Mouse (Mus musculus) retina, embryonic 14.5 days (tissue): ENCODE results near the gene Ccdc134.

Experiments used
- DNase-seq: peaks from one replicate; pipeline ENCODE4 v3.0.0-alpha.2; 2015; ENCODE audit warnings: low spot score

Ccdc134 gene

DNA sequence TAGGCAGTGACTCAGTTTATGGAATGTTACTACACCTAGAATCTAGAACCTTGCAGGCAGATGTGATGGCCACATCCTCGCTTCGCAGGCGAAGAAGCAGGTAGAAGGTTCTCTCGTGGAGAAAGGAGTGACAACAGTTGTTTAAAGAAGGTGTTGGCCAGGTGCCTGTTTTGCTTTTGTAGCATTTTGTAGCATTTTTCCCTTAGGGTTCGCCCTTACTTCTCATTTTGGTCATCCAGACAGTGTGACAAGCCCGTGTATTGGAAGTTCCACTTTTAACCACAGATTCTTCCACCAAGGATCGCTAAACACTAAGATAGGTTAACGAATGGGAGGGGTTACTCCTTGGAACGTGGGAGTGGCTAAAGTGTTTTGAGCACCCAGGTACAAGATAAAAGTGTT is 20.8 kb downstream of the Ccdc134 start:
- DNase-seq: no peak

DNA sequence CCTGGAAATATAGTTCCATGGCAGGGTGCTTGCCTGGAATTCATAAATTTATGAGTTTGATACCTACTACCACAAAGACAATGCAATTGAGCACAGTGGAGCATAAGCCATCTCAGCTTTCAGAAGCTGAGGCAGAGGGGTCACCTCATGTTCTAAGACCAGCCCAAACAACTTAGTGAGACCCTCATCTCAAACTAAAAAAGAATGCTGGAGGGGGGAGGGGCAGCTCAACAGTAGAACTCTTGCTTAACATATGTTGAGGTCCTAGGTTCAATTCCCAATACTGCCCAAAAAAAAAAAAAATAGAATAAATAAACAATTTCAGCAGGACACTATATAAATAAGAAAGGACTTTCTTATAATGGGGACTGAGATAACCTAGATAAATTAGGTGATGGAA is 22.3 kb downstream of the Ccdc134 start:
- DNase-seq: no peak

- DNase-seq: no peak
These were observed 23.5 kb downstream of the Ccdc134 start for GRCm38 (mm10) chr15:82151176-82151575.

GRCm38 (mm10) chr15:82152022-82152421 is 24.3 kb downstream of the Ccdc134 start:
- DNase-seq: no peak

DNA sequence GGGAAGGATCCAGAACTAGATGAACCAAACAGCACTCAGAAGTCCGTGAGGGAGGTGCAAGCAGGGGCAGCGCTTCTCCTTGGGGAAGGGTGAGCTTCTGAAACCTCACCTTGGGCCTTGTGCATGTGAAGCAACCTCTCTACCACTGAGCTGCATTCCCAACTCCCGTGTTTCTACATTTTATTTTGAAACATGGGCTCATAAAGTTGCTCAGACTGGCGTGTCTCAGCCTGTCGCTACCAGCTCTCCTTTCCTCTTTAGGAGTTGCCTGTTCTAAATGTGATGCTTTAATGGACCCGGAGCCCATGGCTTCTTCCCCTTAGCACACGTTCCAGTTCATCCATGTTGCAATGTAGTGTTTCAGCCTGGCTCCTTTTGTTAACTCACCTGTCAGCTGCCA is 24.7 kb downstream of the Ccdc134 start:
- no peak for DNase-seq

GRCm38 (mm10) chr15:82156298-82156697 is 28.6 kb downstream of the Ccdc134 start:
- no peak for DNase-seq

GRCm38 (mm10) chr15:82156902-82157301 is 29.2 kb downstream of the Ccdc134 start:
- no peak for DNase-seq

GRCm38 (mm10) chr15:82158243-82159035 is 30.7 kb downstream of the Ccdc134 start:
- DNase-seq: no peak

GRCm38 (mm10) chr15:82159471-82159870 is 31.7 kb downstream of the Ccdc134 start:
- DNase-seq: no peak

DNA sequence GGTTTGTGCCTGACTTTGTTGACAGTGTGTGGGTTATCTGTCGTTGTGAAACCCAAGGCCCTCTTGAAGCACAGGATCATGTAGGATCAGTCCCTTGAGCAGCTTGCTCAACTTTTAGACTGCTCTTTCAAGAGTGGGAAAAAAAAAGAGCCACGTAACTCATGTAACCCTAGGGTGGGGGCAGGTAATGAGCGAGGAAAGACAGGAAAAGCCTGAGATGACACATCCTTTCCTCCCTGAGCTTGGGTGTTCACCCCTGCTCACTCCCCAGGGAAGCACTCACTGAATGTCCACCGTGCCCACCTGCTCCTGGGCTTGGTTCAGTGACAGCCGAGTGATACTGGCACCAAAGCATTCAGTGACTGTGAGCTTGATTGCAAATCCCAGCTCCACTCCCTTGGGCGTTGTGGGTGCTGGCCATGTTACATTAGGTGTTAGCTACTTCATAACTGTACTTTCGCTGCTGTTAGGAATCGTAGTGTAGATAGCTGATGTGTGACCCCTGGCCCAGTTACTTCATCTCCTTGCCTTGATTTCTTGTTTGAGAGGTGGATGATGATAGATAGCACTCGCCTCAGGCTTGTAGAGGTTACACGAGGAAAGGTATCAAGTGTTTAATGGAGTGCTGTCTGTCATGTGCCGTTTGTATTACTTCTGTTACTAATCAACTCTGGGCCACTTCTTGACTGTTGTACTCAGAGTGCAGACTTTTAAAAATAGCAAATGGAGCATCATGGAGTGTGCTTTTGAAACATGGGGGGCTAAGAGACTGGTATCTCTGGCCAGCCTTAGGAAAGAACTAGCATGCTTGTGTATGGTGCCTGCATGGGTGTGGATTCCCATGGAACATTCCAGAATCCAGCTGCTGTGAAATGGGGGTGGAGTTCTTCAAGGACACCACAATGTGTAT is 33.3 kb downstream of the Ccdc134 start:
- no peak for DNase-seq

DNA sequence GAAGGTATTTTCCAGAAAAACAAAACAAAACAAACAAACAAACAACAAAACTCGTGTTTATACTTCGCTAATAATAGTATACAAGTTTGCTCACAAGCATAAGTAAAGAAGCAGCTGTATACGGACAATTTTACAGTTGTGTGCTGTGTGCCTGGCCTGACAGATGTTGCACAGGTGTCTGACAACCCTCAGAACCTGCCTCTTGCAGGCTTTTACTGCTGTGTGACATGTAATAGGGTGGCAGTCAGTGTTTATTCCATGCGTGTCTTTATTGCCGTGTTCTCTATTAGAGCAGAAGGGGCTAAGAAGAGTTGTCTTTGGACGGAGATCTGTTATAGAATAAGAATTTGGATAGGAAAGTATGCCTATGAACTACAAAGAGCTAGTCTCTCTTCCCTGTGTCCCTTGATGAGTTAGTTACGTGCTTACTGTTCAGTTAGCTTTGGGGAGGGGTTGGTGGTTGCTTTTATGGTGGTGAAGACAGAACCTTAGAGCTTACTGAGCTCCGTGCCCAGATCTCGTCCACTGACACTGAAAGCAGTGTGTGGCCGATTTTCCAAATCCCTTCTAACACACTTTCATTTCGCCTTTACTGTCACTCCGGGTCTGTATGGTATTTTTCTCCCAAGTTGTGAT is 34.4 kb downstream of the Ccdc134 start:
- no peak for DNase-seq

GRCm38 (mm10) chr15:82163356-82164060 is 35.8 kb downstream of the Ccdc134 start:
- no peak for DNase-seq

- no peak for DNase-seq
These were observed 36.3 kb downstream of the Ccdc134 start for GRCm38 (mm10) chr15:82164061-82164399.

- no peak for DNase-seq
These were observed 36.8 kb downstream of the Ccdc134 start for GRCm38 (mm10) chr15:82164496-82164895.

DNA sequence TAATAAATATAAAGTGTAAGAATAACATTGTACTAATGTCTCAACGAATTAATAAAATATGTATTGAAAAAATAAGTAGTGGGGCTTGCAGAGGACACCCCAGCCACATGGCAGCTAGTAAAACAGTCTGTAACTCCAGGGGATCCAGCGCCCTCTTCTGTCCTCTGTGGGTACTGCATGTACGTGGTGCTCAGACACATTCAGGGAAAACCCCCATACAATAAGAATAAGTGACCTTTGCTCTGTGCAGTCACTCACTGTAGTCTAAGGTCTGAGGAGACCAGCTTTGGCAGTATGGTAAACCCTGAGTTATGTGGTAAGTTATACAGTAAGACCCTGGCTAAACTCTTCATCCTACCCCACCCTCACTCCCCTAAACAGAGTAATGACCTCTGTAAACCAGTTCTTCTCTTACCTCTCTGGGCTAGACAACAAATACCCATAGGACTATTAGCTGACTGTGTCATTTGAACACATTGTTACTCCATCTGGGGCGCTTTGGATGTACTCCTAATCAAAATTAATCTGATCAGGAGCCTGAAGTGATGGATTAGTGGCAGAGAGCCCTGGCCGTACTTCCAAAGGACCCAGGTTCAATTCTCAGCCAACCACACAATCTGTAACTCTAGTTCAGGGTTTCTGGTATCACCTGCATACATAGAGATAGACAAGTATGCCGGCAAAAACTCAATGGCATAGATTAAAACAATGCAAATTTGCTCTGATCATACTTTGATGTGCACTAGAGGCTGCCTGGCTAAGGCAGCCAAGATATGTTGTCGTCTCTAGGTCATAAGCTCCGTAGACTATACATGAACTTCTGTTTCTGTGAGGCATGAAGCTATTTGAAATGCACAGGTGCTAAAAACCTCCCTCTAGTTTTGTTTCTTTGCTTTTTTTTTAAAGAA is 37.9 kb downstream of the Ccdc134 start:
- peak; percentile 87 for DNase-seq

DNA sequence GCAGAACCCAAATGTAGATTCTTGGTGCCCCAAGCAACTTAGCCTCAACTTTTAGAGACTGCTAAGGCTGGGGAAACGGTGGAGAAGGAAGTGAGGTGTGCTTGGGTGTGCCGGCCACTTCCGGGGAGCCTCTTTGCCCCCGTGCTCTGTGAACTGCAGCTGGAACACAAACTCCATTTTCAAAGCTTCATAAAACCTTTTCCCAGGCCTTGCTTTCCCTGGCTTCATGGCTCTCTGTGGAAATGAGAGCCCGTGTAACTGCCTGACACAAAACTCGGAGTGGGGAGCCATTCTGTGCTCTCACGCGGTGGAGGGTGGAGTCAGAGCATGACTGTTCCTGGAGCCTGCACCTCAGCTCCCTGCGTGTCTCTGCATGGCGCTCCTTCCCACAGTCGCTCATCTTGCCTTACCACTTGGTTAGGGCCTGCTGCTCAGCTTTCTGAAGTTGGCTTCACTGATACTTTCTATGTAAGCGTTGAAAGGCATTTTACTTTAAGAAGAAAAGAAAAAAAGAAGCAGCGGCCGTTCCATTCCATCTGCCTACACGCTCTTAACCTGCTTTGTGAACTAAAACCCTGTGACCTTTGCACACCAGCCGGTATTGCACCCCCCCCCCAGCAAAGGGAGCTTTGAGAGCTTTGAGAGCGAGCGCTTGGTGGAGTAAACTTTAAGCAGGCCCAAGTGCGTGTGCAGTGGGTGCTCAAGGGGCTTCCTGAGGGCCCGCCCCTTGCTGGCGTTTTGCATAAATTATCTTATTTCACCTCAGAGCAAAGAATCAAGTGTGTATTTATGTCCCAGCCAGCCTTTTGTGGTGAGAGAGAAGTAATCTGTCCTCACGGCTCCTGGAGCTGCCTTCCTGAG is 38.7 kb downstream of the Ccdc134 start:
- no peak for DNase-seq

- peak; percentile 65 for DNase-seq
These were observed 39.8 kb downstream of the Ccdc134 start for GRCm38 (mm10) chr15:82167201-82168168.

- DNase-seq: no peak
These were observed 41.9 kb downstream of the Ccdc134 start for GRCm38 (mm10) chr15:82169671-82170070.
